Mouse (Mus musculus) lung, adult 2 months (tissue): ENCODE measurements at regions not wholly inside any gene's neighbourhood (a gene's known extent, or its start where the extent isn't known, plus 50 kb on each side); places are given as distances from the start of the nearest gene placed in this dataset.

ENCODE experiments used
- DNase-seq: peaks from one replicate; pipeline ENCODE4 v3.0.0; 2022
- H3K4me1 ChIP-seq: fragments of 200-500 bp; 2 replicates; pipeline ENCODE4 v1.6.1; 2011; ENCODE audit warnings: low read length; ENCODE audit not compliant: control insufficient read depth, insufficient read depth
- H3K4me3 ChIP-seq: fragments of 200-500 bp; replicated peaks from 2 replicates; pipeline ENCODE3; 2011; ENCODE audit warnings: low read depth, mild to moderate bottlenecking, control low read depth, low read length; ENCODE audit errors: extremely low read depth
- CTCF ChIP-seq: fragments of 200-500 bp; IDR thresholded peaks from 2 replicates; pipeline ENCODE4 v1.5.1; 2011; ENCODE audit warnings: mild to moderate bottlenecking, low read length, control low read depth; ENCODE audit not compliant: insufficient read depth
- POLR2A ChIP-seq: fragments of 200-500 bp; IDR thresholded peaks from 2 replicates; pipeline ENCODE4 v1.6.1; 2011; ENCODE audit warnings: low read depth, mild to moderate bottlenecking, control low read depth, low read length, borderline replicate concordance; ENCODE audit errors: extremely low read depth
- WGBS: fragments of 180-500 bp; shearing (Covaris S2); methylation state at CpG from one replicate; pipeline ENCODE4 v1.1.7; 2018; 5-methylcytosine and 5-hydroxymethylcytosine counted together

DNA sequence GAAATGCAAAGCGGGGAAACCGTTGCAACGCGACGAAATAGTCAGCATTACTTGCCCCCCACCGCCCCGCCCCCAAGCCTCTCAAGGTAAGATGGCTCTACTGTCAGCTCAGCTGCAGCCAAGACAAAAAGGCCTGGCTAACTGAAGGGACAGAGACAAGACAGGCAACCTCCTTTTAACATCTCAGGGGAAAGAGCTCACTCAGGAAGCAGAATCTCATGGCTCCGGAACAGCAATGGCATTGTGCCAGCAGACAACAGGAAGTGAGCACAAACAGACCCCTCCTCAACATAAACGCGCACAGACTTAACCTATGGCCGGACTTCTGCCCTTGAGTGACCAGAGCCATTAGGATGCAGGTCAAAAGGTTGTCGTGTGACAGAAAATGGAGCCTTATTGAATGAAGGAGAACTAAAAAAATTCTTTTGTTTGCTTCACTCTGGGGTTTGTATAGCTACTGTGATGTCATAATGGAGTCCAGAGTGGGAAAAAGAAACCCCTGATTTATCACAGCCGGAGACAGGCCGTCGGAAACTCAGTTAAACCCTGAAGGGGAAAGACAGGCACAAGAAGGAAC is 241.0 kb downstream of the Ndfip2 start:
- no peak for DNase-seq
- WGBS, result 28% methylated on average over 15 of the region's 15 CpGs
- Histone ChIP-seq H3K4me3 (no peak overlapping the region), H3K4me1 (peaks cover 4% of the 10 kb centered on the region)
- TF ChIP-seq POLR2A (no peak), CTCF (no peak)

- DNase-seq, result no peak
- 43% methylated on average over 10 of the region's 10 CpGs for WGBS
- TF ChIP-seq CTCF (no peak), POLR2A (no peak)
- H3K4me3 ChIP-seq, result no peak overlapping the region
- peaks cover 4% of the 10 kb centered on the region for H3K4me1 ChIP-seq
Measured at GRCm38 (mm10) chr14:105498155-105498906, 240.0 kb downstream of the Ndfip2 start.

- no peak overlapping the region for H3K4me3 ChIP-seq
- TF ChIP-seq POLR2A (no peak), CTCF (no peak)
- H3K4me1 ChIP-seq, result peaks cover 4% of the 10 kb centered on the region
- 75% methylated on average over 2 of the region's 2 CpGs for WGBS
- no peak for DNase-seq
Measured at GRCm38 (mm10) chr14:105495161-105495560, 236.8 kb downstream of the Ndfip2 start.

DNA sequence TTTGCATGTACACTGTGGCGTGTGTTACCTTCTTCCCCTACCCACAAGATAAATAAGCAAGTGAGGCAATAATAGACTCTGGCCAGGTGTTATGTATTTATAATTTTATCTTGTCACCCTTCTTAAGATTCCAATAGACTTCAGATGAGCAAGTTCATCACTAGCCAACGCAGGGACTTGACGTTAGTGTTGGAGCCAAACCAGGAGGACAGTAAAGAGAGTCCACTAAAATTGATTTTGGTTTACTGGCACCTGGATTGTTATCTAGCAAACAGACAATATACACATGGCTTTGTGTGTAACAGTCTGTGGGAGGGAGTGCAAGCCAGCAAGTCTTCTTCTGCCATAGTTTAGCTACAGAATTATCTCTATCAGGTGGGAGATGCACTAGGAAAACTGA is 236.0 kb downstream of the Ndfip2 start:
- DNase-seq, result no peak
- Histone ChIP-seq H3K4me1 (peaks cover 3% of the 10 kb centered on the region), H3K4me3 (no peak overlapping the region)
- WGBS, result 90% methylated on average over 3 of the region's 3 CpGs
- TF ChIP-seq CTCF, result no peak
- no peak for TF ChIP-seq POLR2A

GRCm38 (mm10) chr14:105490158-105490557 is 231.8 kb downstream of the Ndfip2 start:
- 55% methylated on average over 3 of the region's 3 CpGs for WGBS
- TF ChIP-seq POLR2A (no peak), CTCF (no peak)
- no peak for DNase-seq
- H3K4me3 ChIP-seq, result no peak overlapping the region
- H3K4me1 ChIP-seq, result no peaks in the 10 kb centered on the region

DNA sequence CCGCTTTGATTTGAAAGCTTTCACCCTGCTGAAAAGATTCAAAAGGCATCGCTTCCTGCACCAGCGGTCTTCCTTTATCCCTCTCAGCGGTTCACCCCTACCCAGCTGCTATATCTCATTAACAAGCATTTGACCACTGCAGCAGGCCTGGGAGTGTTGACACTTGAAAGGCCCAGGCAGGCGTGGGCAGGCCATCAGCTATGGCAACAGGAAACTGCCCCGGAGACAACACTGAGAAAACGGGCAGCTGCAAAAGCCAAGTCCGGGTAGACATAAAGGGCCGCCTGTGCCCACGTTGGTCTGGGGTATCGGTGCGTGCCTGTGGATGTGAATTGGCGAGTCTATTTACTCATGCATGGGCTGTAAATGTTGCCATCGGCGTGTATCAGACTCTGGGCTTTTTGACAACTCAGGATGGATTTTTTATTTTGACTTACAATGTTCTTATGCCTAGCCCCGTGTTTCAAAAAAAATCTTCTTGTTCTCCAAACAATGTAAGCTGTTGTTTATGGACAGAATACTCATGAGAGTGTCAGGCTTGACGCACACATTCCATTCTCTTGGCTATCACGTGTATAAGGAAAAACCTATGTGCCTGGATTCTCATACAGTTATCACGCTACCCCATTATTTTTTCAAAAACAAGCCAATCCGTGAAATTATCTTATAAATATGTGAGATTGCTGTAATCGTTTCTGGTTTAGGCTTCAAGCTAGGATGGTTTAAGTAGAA is 225.1 kb downstream of the Ndfip2 start:
- 16% methylated on average over 21 of the region's 21 CpGs for WGBS
- peaks cover 4% of the 10 kb centered on the region; the same call in 1 of the 2 replicates for H3K4me1 ChIP-seq
- TF ChIP-seq POLR2A (no peak), CTCF (no peak)
- H3K4me3 ChIP-seq, result peak overlapping the region; percentile 35
- peak; percentile 42 for DNase-seq

GRCm38 (mm10) chr14:105482644-105483351 is 224.4 kb downstream of the Ndfip2 start:
- H3K4me3 ChIP-seq, result peak overlapping the region; percentile 56
- peak; percentile 14 for DNase-seq
- H3K4me1 ChIP-seq, result peaks cover 4% of the 10 kb centered on the region; the same call in 1 of the 2 replicates
- 14% methylated on average over 16 of the region's 16 CpGs for WGBS
- TF ChIP-seq POLR2A (no peak), CTCF (no peak)

GRCm38 (mm10) chr14:105480048-105480447 is 221.7 kb downstream of the Ndfip2 start:
- DNase-seq, result no peak
- no peak overlapping the region for H3K4me3 ChIP-seq
- TF ChIP-seq CTCF (no peak), POLR2A (no peak)
- H3K4me1 ChIP-seq, result peaks cover 4% of the 10 kb centered on the region; the same call in 1 of the 2 replicates
- 71% methylated on average over 9 of the region's 9 CpGs for WGBS

- Histone ChIP-seq H3K4me3 (no peak overlapping the region), H3K4me1 (no peaks in the 10 kb centered on the region)
- no peak for DNase-seq
- 0 out of 2 replicates have a peak, but pooled peaks have one; percentile 7 for TF ChIP-seq CTCF
- no peak for TF ChIP-seq POLR2A
Measured at GRCm38 (mm10) chr14:105474991-105475553, 216.7 kb downstream of the Ndfip2 start.
